8 mouse cellular contexts compared by ENCODE assay signal in genomic region chr4:62697469-62697868, GRCm38 (mm10).
A peak's percentile ranks its signal among the peaks of the same experiment; 100 is the strongest.
DNase-seq lines count a peak whose midpoint lies in the region; ATAC-seq and TF ChIP-seq lines count a peak whose summit lies in the region.

No protein-coding gene starts in this region.

- peak; percentile 85 for TF ChIP-seq CTCF in ES-Bruce4 (IDR thresholded peaks at IDR 0.05; ENCODE audit: low read depth, low read length)
- peak; percentile 96 for TF ChIP-seq CTCF in lung, adult 2 months (IDR thresholded peaks at IDR 0.05; ENCODE audit: insufficient read depth, low read length)

- H3K27ac ChIP-seq in ES-Bruce4 (ENCODE audit: insufficient read depth, low read length): no peak overlapping the region
- no peak overlapping the region for H3K27ac ChIP-seq in forebrain, embryonic 16.5 days (ENCODE audit: low read length)

- H3K9me3 ChIP-seq in ES-Bruce4 (replicated peaks; ENCODE audit: control insufficient read depth, insufficient read depth, low read length, poor library complexity, severe bottlenecking): no peaks in the 10 kb centered on the region
- H3K9me3 ChIP-seq in forebrain, embryonic 16.5 days (ENCODE audit: control insufficient read depth, low read length): no peaks in the 10 kb centered on the region

- DNase-seq in c-Kit-positive CD71-negative TER-119-negative erythroid progenitor cells, embryonic 14.5 days (ENCODE audit: low read depth): peak; percentile 62
- peak; percentile 93 to 95 for DNase-seq in heart, postnatal 14 days
- DNase-seq in layer of hippocampus, adult 11-12 months (ENCODE audit: low spot score): peak; percentile 92
- DNase-seq in lung, adult 2 months: peak; percentile 78
- peak; percentile 86 for DNase-seq in ovary, postnatal 14 days (ENCODE audit: low spot score)
- DNase-seq in thymus, postnatal 14 days: peak; percentile 84

- no peak for TF ChIP-seq EP300 in ES-Bruce4 (IDR thresholded peaks at IDR 0.05; ENCODE audit: insufficient read depth, low read depth, low read length)

- no peak overlapping the region for H3K4me2 ChIP-seq in forebrain, embryonic 16.5 days (ENCODE audit: low read length)

- no peak overlapping the region for H3K9ac ChIP-seq in ES-Bruce4 (ENCODE audit: low read depth, poor library complexity, severe bottlenecking)
- no peak overlapping the region for H3K9ac ChIP-seq in forebrain, embryonic 16.5 days (replicated peaks; ENCODE audit: low read depth, low read length)

- no peaks in the 10 kb centered on the region for H3K27me3 ChIP-seq in ES-Bruce4 (ENCODE audit: control insufficient read depth, insufficient read depth, low read length, poor library complexity, severe bottlenecking)
- no peaks in the 10 kb centered on the region for H3K27me3 ChIP-seq in forebrain, embryonic 16.5 days (replicated peaks; ENCODE audit: control insufficient read depth, insufficient read depth, low read length)

- intact Hi-C loops in heart, postnatal 14 days (cut with DNase I): loop anchor here (1.0 to 2.0 kb wide), 2 partner anchors 57 to 64 kb away; no protein-coding TSS in a partner anchor

- H3K4me3 ChIP-seq in ES-Bruce4 (ENCODE audit: low read depth, low read length): no peak overlapping the region
- no peak overlapping the region for H3K4me3 ChIP-seq in forebrain, embryonic 16.5 days (replicated peaks; ENCODE audit: low read length)
- H3K4me3 ChIP-seq in lung, adult 2 months (replicated peaks; ENCODE audit: extremely low read depth, low read depth, low read length): no peak overlapping the region

- no peaks in the 10 kb centered on the region for H3K4me1 ChIP-seq in ES-Bruce4 (ENCODE audit: control insufficient read depth, insufficient read depth, low read length)
- H3K4me1 ChIP-seq in forebrain, embryonic 16.5 days (replicated peaks; ENCODE audit: control insufficient read depth, insufficient read depth, low read length): peaks cover 49% of the 10 kb centered on the region
- H3K4me1 ChIP-seq in lung, adult 2 months (ENCODE audit: control insufficient read depth, insufficient read depth, low read length): peaks cover 32% of the 10 kb centered on the region

- no peak for TF ChIP-seq POLR2A in ES-Bruce4 (IDR thresholded peaks at IDR 0.05; ENCODE audit: insufficient read depth, low read length)
- no peak for TF ChIP-seq POLR2A in lung, adult 2 months (IDR thresholded peaks at IDR 0.05; ENCODE audit: borderline replicate concordance, extremely low read depth, low read depth, low read length)

- 13% methylated on average over 2 of the region's 2 CpGs for WGBS in forebrain, embryonic 16.5 days
- WGBS in lung, adult 2 months: 10% methylated on average over 2 of the region's 2 CpGs

- peak; percentile 48; the same call in 1 of the 2 replicates for ATAC-seq in forebrain, embryonic 16.5 days

- H3K36me3 ChIP-seq in ES-Bruce4 (ENCODE audit: control insufficient read depth, insufficient read depth, low read length, poor library complexity, severe bottlenecking): no peaks in the 10 kb centered on the region
- 0 out of 2 replicates have a peak, but pooled peaks cover 3% of the 10 kb centered on the region for H3K36me3 ChIP-seq in forebrain, embryonic 16.5 days (ENCODE audit: control insufficient read depth, insufficient read depth)
